Mouse (Mus musculus): ENCODE results near the gene Tuba1b.
"Not testable (repeated sequence)": the region's sequence is repeated elsewhere in the genome, so short reads cannot be mapped to it uniquely, and the experiment has no call there.

The Tuba1b gene

DNA sequence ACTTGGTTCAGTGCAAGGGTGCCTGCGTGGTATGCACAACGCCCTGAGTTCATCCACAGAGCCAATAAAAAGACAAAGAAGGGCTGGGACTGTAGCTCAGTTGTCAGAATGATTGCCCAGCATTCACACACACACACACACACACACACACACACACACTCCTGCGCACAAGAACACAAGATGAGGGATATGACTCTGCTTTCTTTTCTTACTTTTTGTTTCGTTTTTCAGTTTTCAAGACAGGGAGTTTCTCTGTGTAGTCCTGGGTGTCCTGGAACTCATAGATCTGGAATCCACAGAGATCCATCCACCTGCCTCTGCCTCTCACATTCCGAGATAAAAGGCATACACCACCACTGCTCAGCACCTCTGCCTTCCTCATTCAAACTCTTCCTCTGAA lies 6.8 kb downstream of the Tuba1b start:
- no peak for DNase-seq (ENCODE audit: low read depth, low spot score)

DNA sequence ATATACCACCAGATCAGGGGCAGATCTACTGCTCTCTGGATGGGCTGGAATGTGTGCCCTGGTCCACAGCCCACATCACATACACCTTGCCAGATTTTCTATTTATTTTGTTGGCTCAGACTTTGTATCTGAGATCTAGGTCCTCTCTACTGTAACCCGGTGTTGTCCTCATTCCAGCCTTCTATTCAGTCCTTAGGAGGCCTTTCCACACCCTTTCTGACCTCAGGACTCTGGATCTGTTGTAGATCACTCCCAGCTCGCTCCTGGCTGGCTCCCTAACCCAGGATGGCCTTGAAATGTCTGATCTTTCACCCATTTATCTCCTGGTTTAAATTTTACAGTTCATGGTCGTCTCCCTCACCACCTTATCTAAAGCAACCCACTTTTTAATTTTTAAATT lies 9.7 kb downstream of the Tuba1b start:
- DNase-seq (ENCODE audit: low read depth, low spot score) = no peak

DNA sequence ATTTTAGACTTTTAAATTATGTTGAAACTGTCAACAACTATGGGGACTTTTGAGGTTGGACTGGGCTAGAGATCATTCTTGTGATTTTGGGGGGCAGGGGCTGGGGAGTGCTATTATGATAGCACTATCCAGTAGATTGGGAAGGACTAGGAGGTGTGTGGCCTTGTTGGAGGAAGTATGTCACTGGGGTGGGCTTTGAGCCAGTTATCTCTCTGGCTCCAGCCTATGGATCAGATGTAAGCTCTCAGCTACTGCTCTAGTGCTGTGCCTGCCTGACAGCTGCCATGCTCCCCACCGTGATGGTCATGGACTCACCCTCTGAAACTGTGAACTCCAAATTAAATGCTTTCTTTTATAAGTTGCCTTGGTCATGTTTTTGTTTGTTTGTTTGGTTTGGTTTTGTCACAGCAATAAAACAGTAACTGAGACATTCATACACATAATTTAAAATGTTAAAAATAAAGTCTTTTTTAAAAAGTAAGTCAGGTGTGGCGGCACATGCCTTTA lies 11.3 kb downstream of the Tuba1b start:
- no peak for DNase-seq (ENCODE audit: low read depth, low spot score)

DNA sequence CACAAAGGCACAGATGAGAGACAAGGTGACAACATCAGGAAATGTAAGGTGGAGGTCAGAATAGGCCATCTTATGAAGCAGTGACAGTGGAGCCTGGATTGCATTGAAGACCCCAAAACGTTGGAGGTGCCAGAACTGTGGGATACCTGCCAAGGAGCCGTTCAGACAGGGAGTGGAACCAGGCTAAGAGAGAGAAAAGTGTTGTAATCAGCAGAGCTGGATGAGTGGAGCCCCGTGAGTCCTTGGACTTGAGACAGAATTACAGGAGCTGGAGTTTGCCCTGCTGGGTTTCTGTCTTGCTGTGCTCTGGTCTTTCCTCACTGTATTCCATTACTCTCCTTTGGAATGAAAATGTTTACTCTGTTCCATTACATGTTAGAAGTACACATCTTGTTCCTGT lies 11.8 kb downstream of the Tuba1b start:
- no peak for DNase-seq (ENCODE audit: low read depth, low spot score)

DNA sequence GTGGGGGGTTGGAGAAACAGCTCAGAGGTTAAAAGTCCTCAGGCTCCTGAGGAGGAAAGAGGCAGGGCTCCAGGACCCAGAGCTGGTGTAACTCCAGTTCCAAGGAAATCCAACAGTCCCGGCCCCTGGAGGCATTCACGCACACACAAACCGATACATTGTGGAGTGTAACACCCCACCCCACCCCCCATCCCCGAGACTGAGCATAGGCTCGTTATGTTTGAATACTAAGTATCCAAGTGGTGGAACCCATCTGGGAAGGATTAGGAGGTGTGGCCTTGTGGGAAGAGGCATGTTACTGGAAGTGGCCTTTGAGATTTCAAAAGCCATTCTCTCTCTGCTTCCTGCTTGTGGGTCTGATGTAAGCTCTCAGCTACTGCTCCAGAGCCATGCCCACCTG lies 12.9 kb downstream of the Tuba1b start:
- no peak for DNase-seq (ENCODE audit: low read depth, low spot score)

DNA sequence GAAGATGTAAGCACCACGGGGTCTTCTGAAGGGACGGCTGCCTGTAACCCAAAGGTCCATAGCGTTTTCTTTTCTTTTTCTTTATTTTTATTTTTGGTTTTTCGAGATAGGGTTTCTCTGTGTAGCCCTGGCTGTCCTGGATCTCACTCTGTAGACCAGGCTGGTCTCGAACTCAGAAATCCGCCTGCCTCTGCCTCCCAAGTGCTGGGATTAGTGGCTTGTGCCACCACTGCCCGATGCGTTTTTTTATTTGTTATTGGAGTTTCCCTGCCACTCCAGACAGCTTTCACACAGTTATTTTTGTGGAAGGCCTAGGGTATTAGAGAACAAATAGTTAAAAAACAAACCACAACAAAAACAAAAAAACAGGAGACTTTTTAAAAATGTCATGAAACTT lies 15.9 kb downstream of the Tuba1b start:
- DNase-seq (ENCODE audit: low read depth, low spot score) = not testable (repeated sequence)

DNA sequence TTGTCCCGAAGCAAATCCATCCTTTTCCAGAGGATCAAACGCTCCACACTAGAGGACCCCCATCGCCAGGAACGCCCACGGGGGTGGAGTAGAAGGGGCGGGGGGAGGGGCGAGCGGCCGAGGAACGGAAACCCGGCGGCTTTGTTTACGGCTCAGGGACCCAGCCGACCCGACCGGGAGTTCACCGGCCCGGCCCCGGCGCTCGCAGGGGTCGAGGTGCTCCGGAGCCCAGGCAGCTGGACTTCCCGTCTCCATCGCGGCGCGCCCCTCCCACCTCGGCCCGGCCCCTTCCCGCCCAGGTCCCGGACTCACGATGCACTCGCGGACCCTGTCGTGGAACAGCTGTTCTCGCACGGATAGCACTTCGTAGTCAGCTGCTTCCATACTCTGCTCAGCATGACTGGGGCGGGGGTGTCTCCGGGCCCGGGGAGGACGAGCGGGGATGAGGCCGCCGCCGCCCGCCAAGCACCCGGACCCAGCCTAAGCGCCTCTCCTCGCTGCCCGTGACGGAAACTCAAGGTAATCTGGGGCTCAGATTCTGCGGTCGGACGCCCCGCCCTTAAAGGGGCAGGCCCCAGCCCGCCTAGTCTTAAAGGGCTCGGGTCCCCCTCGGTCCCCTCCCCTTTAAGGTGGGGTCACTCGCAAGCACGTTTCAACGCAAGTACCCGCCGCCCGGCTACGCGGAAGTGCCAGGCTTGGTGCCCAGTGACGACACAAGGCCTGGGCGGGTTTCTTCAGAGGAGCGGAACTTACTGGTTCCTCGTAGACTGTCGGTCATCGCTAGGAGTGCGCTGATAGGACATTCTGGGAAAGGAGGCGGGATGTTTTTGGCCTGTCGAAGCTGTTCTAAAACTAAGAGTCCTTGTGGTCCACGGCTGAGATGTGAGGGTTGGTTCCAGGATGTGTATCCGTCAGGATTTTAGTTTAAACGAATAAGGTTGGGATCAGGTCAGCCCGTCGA lies 16.5 kb downstream of the Tuba1b start, which contains the start of gene Lmbr1l:
Lmbr1l (minus strand) TSS at position 694 of the 961 bp plus-strand sequence.
- DNase-seq (ENCODE audit: low read depth, low spot score) = peak; percentile 100

DNA sequence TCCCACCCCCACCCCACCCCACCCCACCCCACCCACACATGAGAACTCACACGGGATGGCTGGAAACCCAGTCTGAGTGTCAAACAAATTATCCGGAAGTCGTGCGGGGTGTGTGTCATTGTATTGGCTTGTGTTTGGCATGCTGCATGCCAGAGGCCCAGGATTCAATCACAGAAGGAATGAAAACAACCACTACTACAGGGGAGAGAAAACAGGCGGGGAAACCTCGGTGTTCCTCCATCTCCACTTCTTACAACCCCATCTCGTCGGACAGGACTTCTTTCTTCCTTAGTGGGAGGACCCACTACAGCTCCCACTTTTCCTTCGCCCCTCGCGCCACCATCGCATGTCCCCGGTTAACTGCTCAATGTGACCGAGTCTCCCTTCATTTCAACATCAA lies 17.3 kb downstream of the Tuba1b start:
- DNase-seq (ENCODE audit: low read depth, low spot score) = no peak

DNA sequence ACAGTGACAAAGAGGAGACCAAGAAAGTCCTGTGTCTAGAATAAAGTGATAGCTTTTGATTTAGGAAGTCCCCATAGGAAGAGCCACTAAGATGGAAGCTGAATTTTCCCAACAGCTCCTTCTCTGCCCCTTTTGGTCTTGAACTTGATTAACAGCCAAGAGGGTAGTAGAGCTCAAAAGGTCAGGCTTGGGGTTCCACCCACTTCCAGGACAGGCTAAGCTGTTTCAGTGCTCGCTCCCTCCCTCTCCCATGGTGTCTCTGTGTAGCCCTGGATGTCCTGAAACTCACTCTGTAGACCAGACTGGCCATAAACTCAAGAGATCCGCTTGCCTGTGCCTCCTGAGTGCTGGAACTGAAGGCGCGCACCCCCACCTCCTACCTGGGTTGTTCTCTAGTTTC lies 18.3 kb downstream of the Tuba1b start:
- DNase-seq (ENCODE audit: low read depth, low spot score) = no peak

DNA sequence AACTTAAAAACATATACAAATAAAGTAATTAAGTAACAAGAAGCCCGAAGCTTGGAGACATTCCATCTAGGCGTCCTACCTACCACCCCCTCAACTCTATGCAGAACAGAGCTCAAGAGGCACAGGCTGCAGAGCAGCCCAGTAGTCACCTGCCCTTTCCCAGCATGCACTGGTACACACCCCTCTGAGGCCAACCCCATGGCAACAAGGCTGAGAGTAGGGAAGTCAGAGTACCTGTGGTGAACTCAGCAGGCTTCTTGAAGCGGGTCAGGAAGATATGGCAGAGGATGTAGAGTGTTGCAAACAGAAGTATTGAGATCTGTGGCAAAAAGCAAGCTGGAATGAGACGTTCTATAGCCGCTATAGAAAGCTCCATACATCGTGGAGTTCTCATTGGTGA lies 19.5 kb downstream of the Tuba1b start:
- no peak for DNase-seq (ENCODE audit: low read depth, low spot score)

DNA sequence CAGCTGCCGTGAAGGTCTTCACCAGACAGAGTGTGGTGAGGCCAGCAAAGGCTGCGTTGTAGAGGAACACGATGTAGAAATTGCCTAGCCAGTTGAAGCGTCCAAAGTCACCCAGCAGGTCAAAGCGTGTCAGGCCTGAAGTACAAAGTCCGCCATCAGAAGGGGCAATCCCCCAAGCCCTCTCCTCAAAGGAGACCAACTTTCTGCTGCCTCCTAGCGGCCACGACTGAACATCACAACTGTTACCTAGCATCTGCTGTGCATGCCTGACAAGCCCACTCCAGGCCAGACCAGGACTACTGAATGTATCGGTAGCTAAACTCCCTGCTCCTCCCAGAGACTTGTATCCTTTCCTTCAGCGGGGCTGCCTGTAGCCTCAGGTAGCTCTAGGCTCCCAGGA lies 29.7 kb downstream of the Tuba1b start:
- peak; percentile 51 for DNase-seq (ENCODE audit: low read depth, low spot score)

DNA sequence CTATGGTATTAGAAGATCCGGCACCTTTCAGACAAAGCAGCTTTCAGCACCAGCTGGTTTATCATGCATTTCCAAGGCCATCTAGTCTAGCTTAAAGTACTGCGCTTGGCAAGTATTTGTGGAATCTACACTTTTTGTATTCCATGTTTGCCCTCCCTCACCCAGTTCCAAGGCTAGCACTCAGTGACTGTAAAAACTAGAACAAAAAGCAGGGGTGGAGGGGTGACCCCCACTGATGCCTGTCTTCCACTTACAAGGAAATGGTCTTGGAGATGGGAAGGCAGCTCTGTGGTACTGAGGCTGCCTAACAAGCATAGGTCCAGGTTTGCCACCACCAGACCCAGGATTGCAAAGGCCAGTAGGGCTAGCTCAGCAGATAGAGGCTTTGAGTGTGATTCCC lies 31.8 kb downstream of the Tuba1b start:
- no peak for DNase-seq (ENCODE audit: low read depth, low spot score)

DNA sequence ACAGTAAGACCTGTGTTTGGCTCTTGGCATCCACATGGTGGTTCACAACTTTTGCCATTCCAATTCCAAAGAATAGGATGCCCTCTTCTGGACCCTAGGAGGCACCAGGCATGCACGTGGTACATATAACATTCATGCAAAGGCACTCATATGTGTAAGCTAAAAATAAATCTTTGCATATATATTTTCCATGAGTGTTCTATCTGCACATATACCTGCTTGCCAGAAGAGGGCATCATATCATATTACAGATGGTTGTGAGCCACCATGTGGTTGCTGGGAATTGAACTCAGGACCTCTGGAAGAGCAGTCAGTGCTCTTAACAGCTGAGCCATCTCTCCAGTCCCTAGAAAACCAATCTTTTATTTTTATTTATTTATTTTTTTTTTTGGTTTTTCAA lies 32.8 kb downstream of the Tuba1b start:
- DNase-seq (ENCODE audit: low read depth, low spot score) = no peak

DNA sequence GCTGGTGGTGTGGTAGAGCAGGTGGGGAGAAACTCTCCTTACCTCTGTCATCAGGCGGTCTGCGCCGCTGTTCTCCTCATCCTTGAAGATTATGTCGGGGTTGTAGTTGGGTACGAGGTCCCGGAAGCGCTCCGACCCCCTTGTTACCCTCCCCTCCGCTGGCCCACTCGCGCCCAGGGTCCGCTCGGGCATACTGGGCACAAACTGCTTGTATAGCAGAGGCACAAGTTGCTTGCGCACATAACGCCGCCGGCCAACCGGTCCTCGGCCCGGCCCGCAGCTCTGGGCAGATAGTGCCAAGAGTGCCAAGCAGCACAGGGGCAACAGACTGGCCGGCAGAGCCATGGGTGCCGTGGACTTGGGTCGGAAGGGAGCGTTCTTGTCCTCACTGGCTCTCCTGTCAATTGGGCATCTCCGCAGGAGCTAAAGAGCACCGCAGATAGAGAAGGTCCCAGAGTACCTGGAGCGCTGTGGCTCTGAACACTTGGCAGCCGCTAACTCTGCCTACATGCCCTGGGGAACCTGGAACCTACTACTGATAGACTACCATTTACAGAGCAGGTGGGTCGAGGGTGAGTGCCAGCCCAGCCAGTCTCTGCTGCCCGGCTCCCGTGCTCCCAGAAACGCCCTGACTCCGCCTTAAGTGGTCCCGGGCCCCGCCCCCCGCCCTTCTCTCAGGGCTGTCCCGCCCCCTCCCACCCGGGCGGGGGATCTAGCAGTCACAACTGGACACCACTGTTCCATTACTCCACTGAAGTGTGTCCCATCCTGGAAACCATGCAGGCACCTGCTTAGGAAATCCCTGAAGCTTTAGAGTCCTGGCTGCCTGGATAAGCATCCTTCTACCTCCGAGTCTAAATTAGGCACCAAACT lies 36.2 kb downstream of the Tuba1b start, which contains the start of gene Dhh:
Dhh (minus strand) TSS at position 613 of the 873 bp plus-strand sequence.
- DNase-seq (ENCODE audit: low read depth, low spot score) = no peak

DNA sequence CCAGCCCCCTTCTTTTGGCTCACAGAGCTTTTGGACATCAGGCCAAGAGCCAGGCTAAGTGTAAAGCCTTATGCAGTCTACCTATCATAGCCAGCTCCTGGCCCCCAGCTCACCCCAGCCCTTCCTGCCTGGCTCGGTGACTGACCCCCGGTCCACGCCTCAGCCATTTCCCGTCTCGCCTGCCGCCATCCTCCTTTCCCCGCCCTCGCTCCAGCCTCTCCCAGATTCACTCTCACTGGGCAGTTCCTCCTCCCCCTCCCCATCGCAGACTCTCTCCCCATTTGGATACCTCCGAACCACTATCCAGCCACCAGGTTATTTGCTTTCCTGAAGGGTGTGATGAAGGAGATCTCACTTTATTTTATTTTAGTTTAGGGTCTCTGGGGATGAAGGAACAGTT lies 36.9 kb downstream of the Tuba1b start:
- no peak for DNase-seq (ENCODE audit: low read depth, low spot score)

DNA sequence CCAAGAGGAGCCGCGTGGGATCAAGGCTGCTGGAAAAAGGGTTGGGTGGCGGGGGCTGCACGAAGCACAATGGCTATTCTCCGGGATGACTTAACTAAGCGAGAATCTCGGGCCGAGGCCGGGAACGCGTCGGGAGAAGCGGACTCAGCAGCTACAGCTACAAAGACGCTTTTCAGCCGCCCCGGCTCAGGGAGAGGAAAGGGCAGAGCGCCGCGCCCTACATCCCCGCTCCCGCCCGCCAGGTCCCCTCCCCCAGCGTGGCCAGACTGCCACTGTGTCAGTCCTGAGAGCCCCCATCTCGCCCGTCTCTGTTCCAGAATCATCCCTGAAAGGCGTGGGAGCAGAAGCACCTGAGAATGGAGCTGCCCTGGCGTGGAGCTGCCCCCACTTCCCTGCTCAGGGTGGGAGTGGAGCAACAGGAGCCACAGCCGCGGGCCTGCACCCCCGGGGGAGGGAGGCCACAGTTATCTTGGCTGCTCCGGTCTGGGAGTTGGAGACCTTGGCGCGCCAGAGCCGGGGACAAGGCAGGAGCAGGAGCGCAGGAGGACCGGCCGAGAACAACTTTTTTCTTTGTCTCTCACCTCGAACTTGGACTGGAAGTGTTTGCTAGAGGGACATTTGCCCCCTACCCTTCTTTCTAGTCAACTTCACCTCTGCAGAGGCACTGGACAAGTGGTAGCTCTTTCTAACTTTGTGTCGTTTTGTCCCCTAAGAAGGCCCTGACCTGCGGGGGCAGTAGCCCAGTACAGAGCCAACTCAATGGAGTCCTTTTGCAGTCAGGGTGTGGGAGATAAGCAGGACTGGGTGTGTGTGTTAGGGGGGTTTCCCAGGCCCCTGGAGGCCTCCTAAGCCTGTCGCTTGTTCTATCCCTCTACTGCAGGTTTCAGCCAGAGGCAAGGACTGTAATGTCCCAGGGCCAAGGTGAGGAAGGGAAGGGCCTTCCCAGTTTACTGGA lies 38.5 kb downstream of the Tuba1b start:
- no peak for DNase-seq (ENCODE audit: low read depth, low spot score)

DNA sequence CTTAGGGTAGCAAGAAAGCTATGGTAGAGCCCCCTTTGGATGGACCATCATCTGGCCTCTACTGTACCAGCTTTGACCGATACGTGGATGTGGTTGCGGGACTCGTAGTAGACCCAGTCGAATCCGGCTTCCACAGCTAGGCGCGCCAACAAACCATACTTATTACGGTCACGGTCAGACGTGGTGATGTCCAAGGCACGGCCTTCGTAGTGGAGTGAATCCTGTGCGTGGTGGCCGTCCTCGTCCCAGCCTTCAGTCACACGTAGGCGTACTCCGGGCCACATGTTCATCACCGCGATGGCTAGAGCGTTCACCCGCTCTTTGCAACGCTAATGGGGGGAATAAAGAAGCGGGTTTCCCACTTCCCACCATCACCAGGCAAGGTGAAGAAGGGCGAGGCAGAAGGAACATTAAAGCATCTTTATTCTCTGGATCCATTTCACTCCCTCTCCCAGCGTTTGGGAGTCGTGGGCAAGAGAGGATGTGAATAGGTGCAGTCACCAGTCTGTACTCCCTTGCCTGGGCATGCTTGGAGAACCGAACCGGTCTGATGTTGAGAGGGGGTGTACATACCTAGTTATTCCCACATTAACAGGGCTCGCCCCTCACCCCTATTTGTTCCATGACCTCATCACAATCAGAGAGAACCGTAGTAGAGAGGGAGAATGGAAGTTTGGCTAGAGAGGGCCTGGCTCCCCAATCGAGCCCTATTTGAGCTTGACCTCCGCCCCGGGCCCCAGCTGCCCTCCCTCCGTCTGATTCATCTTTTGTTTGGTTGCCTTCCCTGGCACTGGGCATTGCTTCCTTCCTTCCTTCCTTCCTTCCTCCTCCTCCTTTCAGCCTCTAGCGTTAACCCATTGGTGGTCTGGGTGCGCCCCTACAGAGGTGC lies 39.4 kb downstream of the Tuba1b start:
- no peak for DNase-seq (ENCODE audit: low read depth, low spot score)

DNA sequence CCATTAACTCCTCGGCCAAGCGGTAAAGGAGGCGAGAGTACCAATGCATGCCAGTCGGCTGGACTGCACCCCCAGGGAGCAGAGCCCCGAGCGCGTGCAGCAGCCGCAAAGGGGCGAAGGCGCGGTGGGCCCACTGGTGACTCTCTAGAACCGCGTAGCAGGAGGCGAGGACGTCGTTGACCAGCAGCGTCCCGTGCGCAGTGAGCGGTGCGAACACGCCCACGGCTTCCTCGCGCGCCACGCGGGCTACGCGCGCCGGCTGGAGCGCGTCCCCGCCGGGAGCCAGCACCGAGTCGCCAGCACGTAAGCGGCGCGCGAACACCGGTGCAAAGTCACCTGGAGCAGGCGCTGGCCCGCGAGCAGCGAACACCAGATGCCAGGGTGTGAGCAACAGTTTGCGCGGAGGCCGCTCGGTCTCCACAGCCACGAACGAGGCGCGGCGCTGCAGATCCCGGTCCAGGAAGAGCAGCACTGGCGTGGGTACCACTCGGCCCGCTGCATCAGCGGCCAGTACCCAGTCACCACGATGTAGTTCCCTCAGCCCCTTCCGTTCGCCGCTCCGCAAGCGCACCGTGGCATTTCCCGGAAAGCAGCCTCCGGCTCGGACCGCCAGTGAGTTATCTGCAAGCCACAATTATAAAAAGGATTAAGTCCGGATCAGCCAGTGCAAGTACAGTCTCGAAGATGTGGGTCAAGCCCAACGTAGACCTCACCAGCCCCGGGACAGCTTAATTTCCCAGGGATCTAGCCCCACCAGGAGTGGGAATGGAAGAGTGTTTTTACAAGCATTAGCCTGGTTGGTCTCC lies 40.2 kb downstream of the Tuba1b start, which contains the start of gene Rhebl1:
Rhebl1 (minus strand) TSS at position 601 of the 806 bp plus-strand sequence.
- DNase-seq (ENCODE audit: low read depth, low spot score) = peak; percentile 68

DNA sequence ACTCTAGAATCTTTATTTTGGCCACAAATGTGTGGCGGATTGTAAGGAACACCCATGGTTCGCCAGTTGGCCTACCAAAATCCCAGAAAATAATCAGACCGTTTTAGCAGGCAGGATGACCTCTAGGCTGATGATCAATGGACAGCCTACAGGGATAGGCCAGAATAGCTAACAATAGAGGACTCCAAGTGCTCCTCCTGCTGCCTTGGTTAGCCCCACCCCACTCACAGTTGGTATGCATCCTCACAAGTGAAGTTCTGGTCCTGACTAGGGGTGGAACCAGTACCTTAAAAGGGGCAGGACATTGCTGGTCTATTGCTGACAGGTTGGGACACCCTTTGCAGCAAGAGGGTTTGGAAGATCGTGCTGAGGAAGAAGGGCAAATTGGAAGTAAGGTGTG lies 41.3 kb downstream of the Tuba1b start:
- DNase-seq (ENCODE audit: low read depth, low spot score) = no peak
